In genomic region chr16:13940139-13940846, GRCm38 (mm10) we compare ENCODE assay signal across 9 mouse cellular contexts. TPM values are rescaled to one million over a fixed set of nuclear protein-coding genes. Genes with fewer than 3 reads are reported as not detected.
DNase-seq lines count a peak whose midpoint lies in the region; ATAC-seq and TF ChIP-seq lines count a peak whose summit lies in the region.
"Had no signal": no experiment of that assay in that cellular context is flagged by ENCODE, and none has a peak within 500 bp of the region (broad histone marks: within the 10 kb centered on the region; RNA-seq: fewer than 3 reads in every experiment).

No protein-coding gene starts in this region.

- H3K4me2 ChIP-seq in forebrain, embryonic 14.5 days (ENCODE audit: low read length) = peak overlapping the region; percentile 99
- peak overlapping the region; percentile 98 for H3K4me2 ChIP-seq in hindbrain, embryonic 12.5 days (replicated peaks)
- peak overlapping the region; percentile 80 for H3K4me2 ChIP-seq in liver, postnatal 0 days (ENCODE audit: low read depth, low read length)

- H3K27ac ChIP-seq in ES-Bruce4 (ENCODE audit: insufficient read depth, low read length) = no peak overlapping the region
- H3K27ac ChIP-seq in forebrain, embryonic 14.5 days (ENCODE audit: low read depth, low read length) = 0 out of 2 replicates have a peak overlapping the region, but pooled peaks have one; percentile 21
- H3K27ac ChIP-seq in hindbrain, embryonic 12.5 days = no peak overlapping the region
- H3K27ac ChIP-seq in liver, postnatal 0 days (ENCODE audit: low read depth) = no peak overlapping the region

- WGBS in forebrain, embryonic 14.5 days = 4% methylated on average over 28 of the region's 28 CpGs
- WGBS in hindbrain, embryonic 12.5 days = 4% methylated on average over 28 of the region's 28 CpGs
- 10% methylated on average over 28 of the region's 28 CpGs for WGBS in liver, postnatal 0 days (ENCODE audit: insufficient replicate concordance)

- peak; percentile 98 for ATAC-seq in forebrain, embryonic 14.5 days
- peak; percentile 98 for ATAC-seq in hindbrain, embryonic 12.5 days (ENCODE audit: low FRiP score)
- ATAC-seq in liver, postnatal 0 days = peak; percentile 99
- ATAC-seq in monocyte, adult 5-6 weeks (replicated peaks; ENCODE audit: insufficient number of reproducible peaks, low FRiP score, low TSS enrichment, poor library complexity, severe bottlenecking) = no peak

- TF ChIP-seq POLR2A in ES-Bruce4 (IDR thresholded peaks at IDR 0.05; ENCODE audit: insufficient read depth, low read length) = peak; percentile 65

- H3K9me3 ChIP-seq in ES-Bruce4 (replicated peaks; ENCODE audit: control insufficient read depth, insufficient read depth, low read length, poor library complexity, severe bottlenecking) = no peaks in the 10 kb centered on the region
- H3K9me3 ChIP-seq in forebrain, embryonic 14.5 days (replicated peaks; ENCODE audit: control insufficient read depth, low read length) = no peaks in the 10 kb centered on the region
- H3K9me3 ChIP-seq in hindbrain, embryonic 12.5 days (replicated peaks) = no peaks in the 10 kb centered on the region
- no peaks in the 10 kb centered on the region for H3K9me3 ChIP-seq in liver, postnatal 0 days (ENCODE audit: low read length)

- H3K36me3 ChIP-seq in ES-Bruce4 (ENCODE audit: control insufficient read depth, insufficient read depth, low read length, poor library complexity, severe bottlenecking) = no peaks in the 10 kb centered on the region
- H3K36me3 ChIP-seq in forebrain, embryonic 14.5 days (ENCODE audit: control insufficient read depth, insufficient read depth, low read length) = no peaks in the 10 kb centered on the region
- H3K36me3 ChIP-seq in hindbrain, embryonic 12.5 days = no peaks in the 10 kb centered on the region
- H3K36me3 ChIP-seq in liver, postnatal 0 days (replicated peaks; ENCODE audit: insufficient read depth, low read length) = no peaks in the 10 kb centered on the region

- H3K4me3 ChIP-seq in ES-Bruce4 (ENCODE audit: low read depth, low read length) = peak overlapping the region; percentile 82
- H3K4me3 ChIP-seq in forebrain, embryonic 14.5 days (ENCODE audit: low read depth, low read length) = peak overlapping the region; percentile 63
- peak overlapping the region; percentile 60 for H3K4me3 ChIP-seq in hindbrain, embryonic 12.5 days
- H3K4me3 ChIP-seq in liver, postnatal 0 days (ENCODE audit: low read depth, low read length) = peak overlapping the region; percentile 52
- H3K4me3 ChIP-seq: myocyte had no signal

- peak overlapping the region; percentile 70 for H3K9ac ChIP-seq in ES-Bruce4 (ENCODE audit: low read depth, poor library complexity, severe bottlenecking)
- peak overlapping the region; percentile 71 for H3K9ac ChIP-seq in forebrain, embryonic 14.5 days (ENCODE audit: low read length)
- peak overlapping the region; percentile 63 for H3K9ac ChIP-seq in hindbrain, embryonic 12.5 days
- H3K9ac ChIP-seq in liver, postnatal 0 days (replicated peaks) = peak overlapping the region; percentile 59

- H3K4me1 ChIP-seq in ES-Bruce4 (ENCODE audit: control insufficient read depth, insufficient read depth, low read length) = no peaks in the 10 kb centered on the region
- peaks cover 6% of the 10 kb centered on the region; the same call in 1 of the 2 replicates for H3K4me1 ChIP-seq in forebrain, embryonic 14.5 days (ENCODE audit: control insufficient read depth, insufficient read depth, low read length)
- peaks cover 14% of the 10 kb centered on the region for H3K4me1 ChIP-seq in hindbrain, embryonic 12.5 days
- H3K4me1 ChIP-seq in liver, postnatal 0 days (ENCODE audit: insufficient read depth) = no peaks in the 10 kb centered on the region; the same call in none of the 2 replicates

- TF ChIP-seq EP300 in ES-Bruce4 (IDR thresholded peaks at IDR 0.05; ENCODE audit: insufficient read depth, low read depth, low read length) = peak; percentile 27; the same call in 1 of the 2 replicates
- no peak for TF ChIP-seq EP300 in liver, postnatal 0 days (IDR thresholded peaks at IDR 0.05; ENCODE audit: low read depth)

- peak; percentile 93 for DNase-seq in cerebellum, adult 11-12 months
- DNase-seq in forebrain, embryonic 14.5 days (ENCODE audit: low spot score) = peak; percentile 83
- DNase-seq in layer of hippocampus, adult 9-10 months (ENCODE audit: low spot score) = peak; percentile 59
- DNase-seq in liver, postnatal 0 days = peak; percentile 63
- peak; percentile 25 for DNase-seq in ovary, postnatal 14 days (ENCODE audit: low spot score)

- no peak for TF ChIP-seq CTCF in ES-Bruce4 (IDR thresholded peaks at IDR 0.05; ENCODE audit: low read depth, low read length)
- TF ChIP-seq CTCF in liver, postnatal 0 days (IDR thresholded peaks at IDR 0.05; ENCODE audit: low read depth) = no peak

- no peaks in the 10 kb centered on the region for H3K27me3 ChIP-seq in ES-Bruce4 (ENCODE audit: control insufficient read depth, insufficient read depth, low read length, poor library complexity, severe bottlenecking)
- H3K27me3 ChIP-seq in forebrain, embryonic 14.5 days (replicated peaks; ENCODE audit: control insufficient read depth, insufficient read depth, low read length) = peaks cover 4% of the 10 kb centered on the region; the same call in 1 of the 2 replicates
- peaks cover 13% of the 10 kb centered on the region for H3K27me3 ChIP-seq in hindbrain, embryonic 12.5 days
- H3K27me3 ChIP-seq in liver, postnatal 0 days (ENCODE audit: insufficient read depth, low read length) = 0 out of 2 replicates have a peak, but pooled peaks cover 9% of the 10 kb centered on the region

RNA-seq across cellular contexts. Expression of gene Mpv17l, which starts 37.3 kb away (rescaled TPM):
- polyA plus RNA-seq in ES-Bruce4 (2011; ENCODE audit: insufficient read depth, insufficient read length, low read depth, missing spikeins) = 19.9 and 28.4 TPM in 2 replicates
- polyA plus RNA-seq in forebrain, embryonic 14.5 days (2014; fragmentation: Nextera tagmentation; extraction: Ambion mirVana) = 11.8 and 12.1 TPM in 2 replicates
- 5.0 and 6.2 TPM in 2 replicates for polyA plus RNA-seq in hindbrain, embryonic 12.5 days (2016; fragmentation: Nextera tagmentation; extraction: Ambion mirVana)
- 4.9 and 5.1 TPM in 2 replicates for polyA plus RNA-seq in liver, postnatal 0 days (2015; fragmentation: Nextera tagmentation; extraction: Ambion mirVana)
- total RNA-seq in monocyte, adult 5-6 weeks (2017) = 0.29 to 0.64 TPM (median 0.39 TPM) in 3 replicates

RNA-seq across cellular contexts. Expression of gene Pdxdc1, which starts 37.4 kb away (rescaled TPM):
- 135 and 156 TPM in 2 replicates for polyA plus RNA-seq in ES-Bruce4 (2011; ENCODE audit: insufficient read depth, insufficient read length, low read depth, missing spikeins)
- polyA plus RNA-seq in forebrain, embryonic 14.5 days (2014; fragmentation: Nextera tagmentation; extraction: Ambion mirVana) = 62.2 and 66.4 TPM in 2 replicates
- polyA plus RNA-seq in hindbrain, embryonic 12.5 days (2016; fragmentation: Nextera tagmentation; extraction: Ambion mirVana) = 83.0 and 90.7 TPM in 2 replicates
- 24.7 and 27.5 TPM in 2 replicates for polyA plus RNA-seq in liver, postnatal 0 days (2015; fragmentation: Nextera tagmentation; extraction: Ambion mirVana)
- 86.4 to 117 TPM (median 103 TPM) in 3 replicates for total RNA-seq in monocyte, adult 5-6 weeks (2017)

RNA-seq across cellular contexts. Expression of gene 2900011O08Rik, which starts 46.1 kb away (rescaled TPM):
- polyA plus RNA-seq in ES-Bruce4 (2011; ENCODE audit: insufficient read depth, insufficient read length, low read depth, missing spikeins) = 17.0 and 20.0 TPM in 2 replicates
- polyA plus RNA-seq in forebrain, embryonic 14.5 days (2014; fragmentation: Nextera tagmentation; extraction: Ambion mirVana) = 142 and 156 TPM in 2 replicates
- polyA plus RNA-seq in hindbrain, embryonic 12.5 days (2016; fragmentation: Nextera tagmentation; extraction: Ambion mirVana) = 52.8 and 54.4 TPM in 2 replicates
- 0.12 TPM in 1 of 2 replicates, not detected in the other for polyA plus RNA-seq in liver, postnatal 0 days (2015; fragmentation: Nextera tagmentation; extraction: Ambion mirVana)
- not detected in 3 replicates for total RNA-seq in monocyte, adult 5-6 weeks (2017)

RNA-seq across cellular contexts. Expression of gene Ifitm7, which starts 46.4 kb away (rescaled TPM):
- polyA plus RNA-seq in ES-Bruce4 (2011; ENCODE audit: insufficient read depth, insufficient read length, low read depth, missing spikeins) = 9.0 and 10.1 TPM in 2 replicates
- 0.37 and 0.42 TPM in 2 replicates for polyA plus RNA-seq in forebrain, embryonic 14.5 days (2014; fragmentation: Nextera tagmentation; extraction: Ambion mirVana)
- polyA plus RNA-seq in hindbrain, embryonic 12.5 days (2016; fragmentation: Nextera tagmentation; extraction: Ambion mirVana) = 0.49 and 0.78 TPM in 2 replicates
- 0.18 TPM in 1 of 2 replicates, not detected in the other for polyA plus RNA-seq in liver, postnatal 0 days (2015; fragmentation: Nextera tagmentation; extraction: Ambion mirVana)
- total RNA-seq in monocyte, adult 5-6 weeks (2017) = not detected in 3 replicates
- polyA plus RNA-seq: myocyte had no signal

Comparison
In these comparisons a context has a peak if more than half of its experiments do, and no peak if none do; other contexts are left out.
1. DNase-seq: peak in every context shown above with its lines; median percentile 93 in cerebellum, adult 11-12 months; 83 in forebrain, embryonic 14.5 days; 63 in liver, postnatal 0 days; 59 in layer of hippocampus, adult 9-10 months; 25 in ovary, postnatal 14 days.
2. RNA of gene 2900011O08Rik, which starts 46.1 kb away (polyA plus RNA-seq): 142 to 156 TPM in forebrain, embryonic 14.5 days, 52.8 to 54.4 TPM in hindbrain, embryonic 12.5 days and 17.0 to 20.0 TPM in ES-Bruce4; 0.12 TPM in liver, postnatal 0 days; every median in the first group is over 10 times any median in the second.
3. Peak in every context shown above with its lines, with median percentiles within 50 percentile points of each other: H3K4me3 ChIP-seq, H3K9ac ChIP-seq and H3K4me2 ChIP-seq.